Mouse (Mus musculus) CD4-positive, CD25-positive, alpha-beta regulatory T cell, adult 9 weeks (primary cell): ENCODE data around the gene Phldb2. TPM values are rescaled to one million over a fixed set of nuclear protein-coding genes. Genes with fewer than 3 reads are reported as not detected.

Experiments used
- polyA plus RNA-seq: library from polyadenylated mRNA; unstranded; fragments of 100-300 nt; shearing (Covaris generic); gene quantifications from one replicate; pipeline ENCODE4 v1.2.1, GENCODE M21; 2017

Gene Phldb2
- not detected for polyA plus RNA-seq

DNA sequence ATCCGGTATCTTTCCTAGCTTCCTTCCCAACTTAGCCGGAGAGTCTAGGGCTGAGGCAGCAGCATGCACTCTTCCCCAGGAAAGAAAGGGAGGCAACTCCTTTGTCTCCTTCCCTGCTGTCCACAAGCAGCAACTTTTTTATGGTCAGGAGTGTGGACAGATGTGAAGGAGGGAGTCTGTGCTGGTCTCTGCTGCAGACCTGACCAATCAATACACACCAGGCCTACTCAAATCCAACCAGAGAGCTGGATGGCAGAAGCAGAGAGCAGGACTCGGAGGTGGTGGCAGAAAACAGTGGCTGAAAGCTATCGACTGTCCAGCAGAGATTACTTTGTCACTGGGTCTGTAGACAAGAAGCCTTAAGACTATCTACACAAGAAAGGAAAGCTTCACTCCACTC is at the start of gene Phldb2:
Phldb2 (minus strand) TSS at position 205 of the 400 bp plus-strand sequence.

DNA sequence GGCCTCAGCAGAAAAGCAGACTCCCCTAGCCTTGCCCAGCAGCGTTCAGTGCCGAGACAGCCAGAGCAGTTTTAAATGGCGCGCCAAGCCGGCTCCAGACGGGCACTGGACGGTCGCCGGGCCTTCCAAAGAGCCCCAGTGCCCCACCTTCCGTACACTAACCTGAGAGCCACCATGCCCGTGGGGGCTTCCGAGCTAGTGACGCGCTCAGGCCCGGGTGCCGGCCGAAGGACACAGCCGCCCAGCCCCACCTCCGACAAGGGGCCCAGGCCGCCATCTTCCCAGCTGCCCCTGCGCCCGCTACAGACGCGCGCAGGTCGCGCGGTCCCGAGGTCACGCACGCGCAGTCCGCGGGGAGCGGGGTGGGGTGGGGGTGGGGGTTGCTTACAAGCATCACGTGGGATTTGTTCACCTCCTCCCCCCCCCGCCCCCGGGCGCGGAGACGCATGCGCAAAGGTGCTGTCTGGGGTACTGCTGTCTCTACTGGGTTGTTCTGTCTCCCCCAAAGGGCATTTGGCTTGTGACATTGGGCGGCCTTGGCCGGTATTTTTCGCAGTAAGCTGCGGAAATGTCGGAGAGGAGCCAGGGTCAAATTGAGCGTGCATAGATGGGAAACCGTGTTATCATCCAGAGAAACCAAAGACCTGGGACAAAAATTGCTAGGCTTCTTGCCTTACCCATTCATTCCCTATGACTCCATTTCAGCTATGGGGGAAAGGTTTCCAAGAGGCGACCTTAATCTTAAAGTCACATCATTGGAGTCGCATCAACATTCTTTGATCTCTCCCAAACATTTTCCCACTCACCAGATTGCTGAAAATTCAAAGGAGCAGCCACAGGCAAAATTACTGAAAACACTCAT is 210.6 kb downstream of the Phldb2 start, which contains the start of gene Abhd10:
Abhd10 (minus strand) TSS at position 341 of the 862 bp plus-strand sequence.

DNA sequence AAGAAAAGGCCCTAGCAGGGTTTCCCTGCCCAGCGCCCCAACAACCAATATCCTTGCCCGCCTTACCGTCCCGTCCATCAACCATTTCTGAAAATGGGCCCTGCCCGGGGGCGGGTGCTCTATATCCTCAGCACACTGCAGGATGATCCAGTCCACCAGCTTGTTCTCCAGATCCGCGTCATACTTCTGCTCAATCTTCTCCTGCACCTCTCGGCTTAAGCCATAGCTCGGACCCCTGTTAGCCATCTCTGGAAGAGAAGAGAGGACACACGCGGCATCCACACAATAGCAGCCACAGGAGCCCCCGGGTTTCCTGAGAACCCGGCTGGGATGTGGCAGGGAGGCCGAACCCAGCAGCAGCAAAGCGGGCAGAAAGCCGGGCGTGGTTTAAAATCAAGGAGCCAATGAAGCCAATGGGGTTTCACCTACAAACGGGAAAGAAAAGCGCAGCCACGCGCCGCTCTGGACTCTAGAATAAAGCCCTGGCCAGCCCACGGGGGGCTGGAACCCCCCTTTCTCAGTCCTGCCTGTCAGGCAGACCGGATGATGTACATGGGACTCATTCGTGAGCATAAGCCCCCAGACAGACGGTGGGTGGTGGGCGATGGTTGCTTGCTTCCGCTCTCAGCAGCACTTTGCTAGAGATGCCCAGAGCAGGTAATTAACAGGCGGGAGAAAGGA is 229.2 kb downstream of the Phldb2 start, which contains the start of gene Tagln3:
Tagln3 (minus strand) TSS at position 548 of the 681 bp plus-strand sequence.

Other genes with a start within 250 kb of the Phldb2 start
- 0.22 TPM for gene Tagln3, start 229.0 kb downstream of the Phldb2 start, polyA plus RNA-seq
- 30.0 TPM for gene Abhd10, start 210.6 kb downstream of the Phldb2 start, polyA plus RNA-seq
- gene Plcxd2, start 56.6 kb upstream of the Phldb2 start, polyA plus RNA-seq = 19.8 TPM
- 258 TPM for gene Cd96, start 166.7 kb upstream of the Phldb2 start, polyA plus RNA-seq
- 11.1 TPM for gene Gm4737, start 201.5 kb upstream of the Phldb2 start, polyA plus RNA-seq